Mouse (Mus musculus) erythroblast, embryonic 14.5 days (primary cell): ENCODE results near the gene Wbp11.

ENCODE experiments used
- GATA1 ChIP-seq: IDR thresholded peaks from 2 replicates; pipeline ENCODE4 v1.6.1; 2012; ENCODE audit warnings: low read length, inconsistent platforms, mixed read lengths
- TAL1 ChIP-seq: IDR thresholded peaks from 3 replicates; pipeline ENCODE4 v1.6.1; 2012; ENCODE audit warnings: low read length, inconsistent platforms, mixed read lengths

DNA sequence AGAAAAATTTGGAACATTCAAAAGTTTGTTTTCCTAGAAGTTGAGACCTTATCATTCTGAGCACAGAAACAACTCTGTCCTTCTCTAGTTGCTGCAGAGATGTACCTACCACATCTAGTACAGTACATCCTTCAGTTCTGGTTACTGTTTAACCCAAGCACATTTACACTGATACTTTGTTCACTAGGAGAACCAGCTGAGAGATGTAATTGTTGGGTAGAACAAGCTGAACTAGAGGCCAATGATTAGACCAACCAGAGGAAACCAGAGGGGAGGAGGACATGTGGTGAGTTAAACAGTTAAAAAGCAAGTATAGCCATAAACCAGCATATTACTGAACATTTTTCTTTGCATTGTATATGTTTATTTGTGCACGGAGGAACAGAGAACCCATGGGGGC is 51.6 kb downstream of the Wbp11 start:
- TF ChIP-seq GATA1: no peak
- TF ChIP-seq TAL1: no peak
